Mouse (Mus musculus) cerebellum, postnatal 36 days (tissue): ENCODE data around the gene Nelfe.
A peak's percentile ranks its signal among the peaks of the same experiment; 100 is the strongest.

Experiments
- DNase-seq, 2 experiments: peaks; one replicate each; pipeline ENCODE4 v3.0.0; 2021 to 2022; ENCODE audit warnings: mixed read lengths in 2 of 2

Nelfe gene

GRCm38 (mm10) chr17:34847615-34848014, 2.6 kb upstream of the Nelfe start:
- DNase-seq: no peak

DNA sequence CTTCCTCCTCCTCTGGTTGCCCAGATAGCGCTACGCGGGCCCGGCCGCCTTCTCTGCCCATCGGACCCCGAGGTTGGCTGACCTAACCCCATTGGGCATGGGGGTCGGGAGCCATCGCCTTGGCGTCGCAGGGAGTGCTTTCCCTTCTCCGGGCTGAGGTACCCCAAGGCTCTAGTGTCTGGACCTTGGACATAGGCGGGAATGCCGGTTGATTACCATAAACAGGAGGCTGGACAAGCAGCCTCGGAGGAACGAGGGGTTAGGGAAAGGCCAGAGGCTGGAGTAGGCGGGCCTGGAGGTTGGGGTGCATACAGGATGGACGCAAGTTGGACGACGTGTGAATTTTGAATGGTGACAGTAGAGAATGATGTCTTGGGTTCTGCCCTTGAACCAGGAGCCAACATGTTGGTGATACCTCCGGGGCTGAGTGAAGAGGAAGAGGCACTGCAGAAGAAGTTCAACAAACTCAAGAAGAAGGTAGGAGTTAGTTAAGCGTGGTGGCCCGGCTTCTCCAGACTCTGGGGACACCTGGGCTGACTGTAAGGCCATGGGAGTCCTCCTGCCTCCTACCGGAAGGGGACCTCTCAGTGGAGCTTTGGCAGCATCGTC, 430 bp downstream of the Nelfe start:
- DNase-seq: no peak

- no peak for DNase-seq
Observed at GRCm38 (mm10) chr17:34853511-34853910, 3.3 kb downstream of the Nelfe start.

DNA sequence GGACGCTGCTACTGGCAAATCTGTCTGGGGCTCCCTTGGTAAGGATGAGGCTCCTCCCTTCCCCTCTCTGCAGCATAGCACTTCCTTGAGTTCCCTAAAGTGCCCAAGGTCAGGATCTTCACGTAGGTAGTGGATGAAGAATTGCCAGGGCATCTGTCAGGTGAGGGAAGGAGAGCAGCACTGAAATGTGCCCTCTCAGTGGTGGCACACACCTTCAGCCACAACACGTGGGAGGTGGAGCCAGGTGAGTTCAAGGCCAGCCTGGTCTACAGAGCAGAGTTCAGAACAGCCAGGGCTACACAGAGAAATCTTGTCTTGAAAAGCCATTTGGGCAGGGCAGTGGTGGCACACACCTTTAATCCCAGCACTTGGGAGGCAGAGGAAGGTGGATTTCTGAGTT, 4.6 kb downstream of the Nelfe start:
- no peak for DNase-seq

DNA sequence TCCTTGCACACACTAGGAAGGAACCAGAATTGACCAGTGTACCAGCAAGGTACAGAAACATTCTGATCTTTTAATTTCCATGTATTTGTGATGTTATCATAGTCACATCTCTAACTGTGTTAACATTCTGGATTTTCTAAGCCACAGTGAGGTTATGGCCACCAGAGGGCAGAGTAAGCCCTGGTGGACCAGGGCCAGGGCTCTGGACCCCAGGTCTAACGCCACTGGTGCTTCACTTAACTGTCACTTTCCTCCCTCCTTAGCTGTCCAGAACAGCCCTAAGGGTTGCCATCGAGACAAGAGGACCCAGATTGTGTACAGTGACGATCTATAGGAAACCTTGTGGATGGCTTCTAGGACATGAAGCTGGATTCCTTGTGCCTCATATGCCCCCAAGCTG, 5.6 kb downstream of the Nelfe start:
- peak; percentile 38 to 44 for DNase-seq

DNA sequence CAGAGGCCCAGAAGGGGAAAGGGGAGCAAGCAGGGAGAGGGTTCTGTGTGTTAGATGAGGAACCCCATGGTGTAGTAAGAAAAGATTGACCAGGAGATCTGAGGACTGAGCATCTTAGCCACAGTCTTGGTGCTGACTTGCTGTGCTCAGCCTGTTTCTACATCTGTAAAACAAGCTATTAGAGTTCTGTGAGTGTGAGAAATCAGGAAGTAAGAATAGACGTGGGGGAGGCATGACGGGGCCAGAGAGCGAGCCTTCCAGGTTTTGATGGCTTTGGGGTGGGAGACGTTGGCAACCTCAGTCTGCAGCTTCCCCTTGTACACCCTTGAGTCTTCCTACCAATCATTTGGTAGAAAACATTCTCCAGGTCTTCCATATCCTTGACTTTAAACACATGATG, 8.5 kb downstream of the Nelfe start:
- DNase-seq: no peak

DNA sequence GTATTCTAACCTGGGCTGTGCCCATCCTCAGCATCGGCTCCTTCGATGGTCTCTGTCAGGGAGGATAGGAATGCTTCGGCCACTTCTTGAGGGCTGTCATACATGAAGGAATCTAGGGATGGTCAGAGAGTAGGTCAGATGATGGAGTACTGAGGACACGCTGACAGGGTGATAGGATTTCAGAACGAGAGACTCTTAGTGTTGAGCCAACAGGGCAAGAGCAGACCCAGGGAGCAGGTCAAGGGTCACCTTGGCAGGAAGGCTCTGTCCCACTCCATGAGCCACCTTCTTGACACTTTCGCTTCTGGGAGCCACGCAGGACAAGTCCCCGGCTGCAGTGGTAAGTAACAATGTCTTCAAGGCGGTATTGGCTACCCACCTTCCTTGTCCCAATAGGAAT, 10.3 kb downstream of the Nelfe start:
- DNase-seq: no peak

- no peak for DNase-seq
Observed at GRCm38 (mm10) chr17:34861704-34862415, 11.7 kb downstream of the Nelfe start.

- no peak for DNase-seq
Observed at GRCm38 (mm10) chr17:34862416-34863081, 12.4 kb downstream of the Nelfe start, which contains the start of gene Cfb. Gene Cfb (minus strand): TSS chr17:34862518.

DNA sequence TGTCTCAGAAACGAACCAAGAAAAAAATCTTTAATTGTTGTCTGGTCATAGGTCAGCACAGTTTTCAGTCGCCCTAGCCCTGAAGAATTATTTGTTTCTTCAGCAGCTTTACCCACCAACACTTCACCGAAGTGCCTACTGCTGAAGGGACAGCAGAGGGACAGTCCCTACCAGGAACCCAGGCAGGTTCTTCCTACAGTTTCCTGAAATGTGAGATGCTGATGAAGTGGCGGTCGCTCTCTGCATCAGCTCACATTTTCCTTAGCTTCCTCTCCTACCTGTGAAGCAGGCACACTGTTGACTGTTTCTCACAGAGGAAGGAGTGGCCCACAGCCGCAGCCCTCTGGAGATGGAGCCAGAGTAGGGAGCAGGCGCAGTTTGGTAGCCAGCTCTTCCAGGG, 15.8 kb downstream of the Nelfe start:
- no peak for DNase-seq

DNA sequence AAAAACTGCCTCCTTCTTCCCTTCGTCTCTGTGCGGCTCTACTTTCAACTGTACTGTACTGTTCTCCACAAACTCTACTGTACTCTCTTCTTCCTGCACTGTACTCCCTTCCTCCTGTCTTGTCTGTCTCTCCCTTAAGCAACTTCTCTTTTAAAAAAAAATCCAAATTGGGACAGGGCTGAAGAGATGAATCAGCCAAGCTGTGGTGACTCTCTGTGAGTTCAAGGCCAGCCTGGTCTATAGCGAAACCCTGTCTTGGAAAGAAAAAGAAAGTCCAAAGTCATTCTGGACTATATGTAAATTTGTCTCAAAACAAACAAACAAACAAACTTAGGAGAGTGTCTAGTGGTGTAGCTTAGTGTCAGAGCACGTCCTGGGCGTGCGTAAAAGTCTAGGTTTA, 24.1 kb downstream of the Nelfe start:
- no peak for DNase-seq

GRCm38 (mm10) chr17:34879336-34879879, 29.2 kb downstream of the Nelfe start, which contains the start of gene Zbtb12:
Gene Zbtb12 (plus strand): TSS chr17:34879483.
- no peak for DNase-seq

DNA sequence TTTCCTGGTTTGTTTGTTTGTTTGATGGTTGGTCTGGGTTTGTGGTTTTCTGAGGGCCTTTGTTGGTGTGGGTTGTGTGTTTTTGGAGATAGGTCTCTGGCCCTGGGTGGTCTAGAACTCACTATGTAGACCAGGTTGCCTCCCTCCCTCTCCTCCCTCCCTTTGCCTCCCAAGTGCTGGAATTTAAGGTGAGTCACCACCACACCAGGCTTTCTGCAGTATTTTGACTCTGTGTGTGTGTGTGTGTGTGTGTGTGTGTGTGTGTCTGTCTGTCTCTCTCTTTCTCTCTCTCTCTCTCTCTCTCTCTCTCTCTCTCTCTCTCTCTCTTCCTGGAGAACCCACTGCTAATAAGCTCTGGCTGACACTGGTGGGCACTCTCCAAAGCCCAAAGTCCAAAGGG, 31.0 kb downstream of the Nelfe start:
- DNase-seq: no peak

DNA sequence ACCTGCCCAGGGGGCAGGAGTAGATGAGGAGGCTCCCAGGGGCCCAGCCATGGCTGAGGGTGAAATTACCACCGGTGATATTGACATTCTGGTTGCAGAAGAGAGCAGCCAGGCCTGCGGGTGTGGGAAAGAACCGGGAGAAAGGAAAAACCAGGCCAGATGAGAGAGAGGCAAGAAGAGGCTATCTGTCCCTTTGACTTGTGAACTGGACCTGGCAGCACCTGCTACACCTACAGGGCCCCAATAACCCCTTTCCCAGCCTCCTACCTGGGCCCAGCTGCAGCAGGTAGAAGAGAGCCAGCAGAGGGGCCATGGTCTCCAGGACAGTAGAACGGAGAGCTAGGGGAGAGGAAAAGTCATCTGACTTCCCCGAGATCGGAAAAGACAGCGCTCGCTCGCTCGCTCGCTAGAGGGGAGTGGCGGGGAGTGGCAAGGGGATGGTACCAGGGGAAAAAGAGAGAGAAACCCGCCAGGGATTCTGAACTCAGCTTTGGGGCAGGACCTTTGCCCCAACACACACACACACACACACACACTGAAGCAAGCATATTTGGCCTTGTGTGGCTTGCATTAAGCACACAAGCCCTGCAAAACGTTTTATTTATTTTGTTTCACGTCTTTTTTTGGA, 31.6 kb downstream of the Nelfe start, which contains the start of gene Gm20547:
TSS of gene Gm20547 (minus strand) at position 360 of the 628 bp plus-strand sequence.
- no peak for DNase-seq

DNA sequence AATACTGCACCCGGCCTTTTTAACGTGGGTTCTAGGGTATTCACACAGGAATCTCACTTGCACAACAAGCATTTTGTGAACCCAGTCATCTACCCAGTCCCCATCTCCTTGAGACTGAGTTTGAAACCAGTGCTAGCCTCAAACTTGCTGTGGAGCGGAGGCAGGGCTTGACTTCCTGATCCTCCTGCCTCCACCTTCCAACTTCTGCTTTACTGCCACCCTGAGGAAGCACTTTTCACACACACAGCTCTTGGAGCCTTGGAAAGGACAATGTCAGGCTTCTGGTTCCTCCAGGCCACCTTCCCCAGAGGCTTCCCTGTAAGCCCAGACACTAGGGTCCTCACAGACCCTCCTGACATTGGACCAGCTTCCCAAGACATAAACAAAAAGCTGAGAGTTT, 33.1 kb downstream of the Nelfe start:
- no peak for DNase-seq

DNA sequence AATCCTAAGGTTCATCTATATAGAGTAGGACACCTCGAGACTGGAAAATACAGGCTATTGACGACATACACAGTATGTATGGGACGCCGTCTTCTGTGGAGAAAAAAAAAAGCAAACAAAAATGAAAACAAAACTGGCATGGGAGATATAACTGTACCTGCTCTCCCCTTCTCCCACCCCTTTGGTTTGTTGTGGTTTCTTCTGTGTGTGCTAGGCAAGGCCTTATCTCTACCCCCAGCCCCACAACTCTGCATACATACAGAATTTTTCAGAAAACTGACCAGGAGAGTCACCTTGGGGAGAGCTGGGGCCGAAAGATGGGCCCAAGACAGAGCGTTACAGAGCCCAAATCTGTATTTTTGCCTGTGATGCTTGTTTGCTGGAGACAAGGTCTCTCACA, 34.5 kb downstream of the Nelfe start:
- no peak for DNase-seq

- DNase-seq: no peak
Observed at GRCm38 (mm10) chr17:34885615-34886014, 35.4 kb downstream of the Nelfe start.

GRCm38 (mm10) chr17:34887942-34888341, 37.8 kb downstream of the Nelfe start:
- DNase-seq: no peak

GRCm38 (mm10) chr17:34890074-34890743, 40.0 kb downstream of the Nelfe start:
- no peak for DNase-seq

DNA sequence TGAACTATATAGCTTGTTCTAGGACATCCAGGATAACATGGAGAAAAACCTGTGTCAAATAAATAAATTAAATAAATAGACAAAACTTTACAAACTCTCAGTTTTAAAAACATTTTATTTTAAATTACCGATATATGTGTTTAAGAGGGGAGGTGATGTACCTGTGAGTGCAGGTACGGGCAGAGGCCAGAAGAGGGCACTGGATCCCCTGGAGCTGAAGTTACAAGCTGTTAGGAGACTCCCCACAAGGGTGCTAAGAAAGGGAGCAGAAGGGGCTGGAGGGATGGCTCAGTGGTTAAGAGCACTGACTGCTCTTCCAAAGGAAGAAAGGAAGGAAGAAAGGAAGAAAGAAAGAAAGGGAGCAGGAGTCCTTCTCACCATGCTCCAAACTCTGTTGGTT, 41.2 kb downstream of the Nelfe start:
- DNase-seq: no peak

- no peak for DNase-seq
Observed at GRCm38 (mm10) chr17:34893072-34893824, 43.1 kb downstream of the Nelfe start.

DNA sequence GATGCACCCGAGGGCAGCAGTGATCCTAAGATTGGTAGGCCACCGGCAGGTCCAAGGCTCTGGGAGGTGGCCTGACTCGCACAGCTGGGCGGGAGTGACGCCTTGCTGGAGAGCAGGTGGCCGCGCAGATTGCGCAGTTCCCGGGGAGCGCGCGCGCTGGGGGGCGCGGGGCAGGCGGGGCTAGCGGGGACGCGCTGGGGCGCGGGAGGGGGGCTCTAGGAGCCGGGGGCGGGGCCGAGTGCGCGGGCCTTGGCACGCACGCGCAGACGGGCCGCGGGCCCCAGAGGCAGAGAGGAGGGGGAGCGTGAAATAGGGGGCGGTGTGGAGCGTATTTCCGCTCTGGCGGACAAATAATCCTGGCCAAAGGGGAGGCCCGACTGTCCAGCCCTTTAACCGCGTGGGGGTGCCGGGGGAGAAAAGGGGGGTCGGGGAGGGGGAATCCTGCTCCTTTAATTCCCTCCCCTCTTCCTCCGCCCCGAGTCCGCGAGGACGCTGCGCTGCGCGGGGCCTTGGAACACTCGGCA, 43.9 kb downstream of the Nelfe start:
- peak; percentile 90 to 94 for DNase-seq
